ENCODE assay signal across 17 mouse cellular contexts in genomic region chr7:101318848-101319247, GRCm38 (mm10). TPM values are rescaled to one million over a fixed set of nuclear protein-coding genes. Genes with fewer than 3 reads are reported as not detected.
A peak's percentile ranks its signal among the peaks of the same experiment; 100 is the strongest.
DNase-seq lines count a peak whose midpoint lies in the region; ATAC-seq and TF ChIP-seq lines count a peak whose summit lies in the region.
"Had no signal": no experiment of that assay in that cellular context is flagged by ENCODE, and none has a peak within 500 bp of the region (broad histone marks: within the 10 kb centered on the region; RNA-seq: fewer than 3 reads in every experiment).

No protein-coding gene starts in this region.

- ATAC-seq in heart, postnatal 0 days (ENCODE audit: insufficient read depth, low read depth): no peak
- ATAC-seq in common myeloid progenitor, adult 5-6 weeks (replicated peaks; ENCODE audit: low read depth, poor library complexity, severe bottlenecking): 0 out of 2 replicates have a peak, but pooled peaks have one; percentile 6
- peak; percentile 45 for ATAC-seq in liver, embryonic 13.5 days (ENCODE audit: low read depth)
- ATAC-seq in megakaryocyte-erythroid progenitor cell, adult 5-6 weeks (replicated peaks; ENCODE audit: low FRiP score, low TSS enrichment, poor library complexity, severe bottlenecking): peak; percentile 46
- ATAC-seq in hindbrain, embryonic 13.5 days (ENCODE audit: low FRiP score): no peak
- ATAC-seq: forebrain, embryonic 13.5 days had no signal

- H3K9me3 ChIP-seq in heart, postnatal 0 days (replicated peaks; ENCODE audit: control insufficient read depth, low read length): no peaks in the 10 kb centered on the region
- no peaks in the 10 kb centered on the region for H3K9me3 ChIP-seq in liver, embryonic 13.5 days (replicated peaks)
- H3K9me3 ChIP-seq in hindbrain, embryonic 13.5 days: no peaks in the 10 kb centered on the region
- H3K9me3 ChIP-seq: forebrain, embryonic 13.5 days; midbrain, embryonic 10.5 days; neural tube, embryonic 13.5 days had no signal

- no peak overlapping the region for H3K27ac ChIP-seq in heart, postnatal 0 days (ENCODE audit: low read depth)
- H3K27ac ChIP-seq in liver, embryonic 13.5 days: peak overlapping the region; percentile 91
- H3K27ac ChIP-seq in hindbrain, embryonic 13.5 days: no peak overlapping the region
- H3K27ac ChIP-seq: forebrain, embryonic 13.5 days; midbrain, embryonic 10.5 days; neural tube, embryonic 13.5 days had no signal

- TF ChIP-seq EP300 in heart, postnatal 0 days (IDR thresholded peaks at IDR 0.05; ENCODE audit: low read depth): peak; percentile 50; the same call in 1 of the 2 replicates

- TF ChIP-seq CTCF in heart, postnatal 0 days (IDR thresholded peaks at IDR 0.05; ENCODE audit: low read depth): no peak

- no peak overlapping the region for H3K4me2 ChIP-seq in heart, postnatal 0 days (ENCODE audit: low read depth, low read length)
- H3K4me2 ChIP-seq in liver, embryonic 13.5 days: peak overlapping the region; percentile 32
- H3K4me2 ChIP-seq in hindbrain, embryonic 13.5 days: no peak overlapping the region
- H3K4me2 ChIP-seq: forebrain, embryonic 13.5 days; neural tube, embryonic 13.5 days had no signal

- peaks cover 14% of the 10 kb centered on the region; the same call in 1 of the 2 replicates for H3K4me1 ChIP-seq in heart, postnatal 0 days (ENCODE audit: control insufficient read depth, insufficient read depth)
- H3K4me1 ChIP-seq in liver, embryonic 13.5 days (replicated peaks): peaks cover 99% of the 10 kb centered on the region
- H3K4me1 ChIP-seq in hindbrain, embryonic 13.5 days (replicated peaks): peaks cover 26% of the 10 kb centered on the region

- 26% methylated on average over 4 of the region's 4 CpGs for WGBS in heart, postnatal 0 days
- 14% methylated on average over 4 of the region's 4 CpGs for WGBS in liver, embryonic 13.5 days (ENCODE audit: insufficient replicate concordance)
- WGBS in hindbrain, embryonic 13.5 days: 72% methylated on average over 4 of the region's 4 CpGs

- H3K9ac ChIP-seq in heart, postnatal 0 days (replicated peaks; ENCODE audit: low read depth, low read length): no peak overlapping the region
- H3K9ac ChIP-seq in liver, embryonic 13.5 days: peak overlapping the region; percentile 40
- no peak overlapping the region for H3K9ac ChIP-seq in hindbrain, embryonic 13.5 days
- H3K9ac ChIP-seq: forebrain, embryonic 13.5 days; neural tube, embryonic 13.5 days had no signal

- peaks cover 14% of the 10 kb centered on the region for H3K27me3 ChIP-seq in heart, postnatal 0 days (ENCODE audit: control insufficient read depth, insufficient read depth, low read length)
- H3K27me3 ChIP-seq in liver, embryonic 13.5 days: no peaks in the 10 kb centered on the region
- H3K27me3 ChIP-seq in hindbrain, embryonic 13.5 days: peaks cover 45% of the 10 kb centered on the region

- H3K4me3 ChIP-seq in heart, postnatal 0 days (ENCODE audit: low read depth, low read length): no peak overlapping the region
- no peak overlapping the region for H3K4me3 ChIP-seq in liver, embryonic 13.5 days (replicated peaks)
- no peak overlapping the region for H3K4me3 ChIP-seq in hindbrain, embryonic 13.5 days
- H3K4me3 ChIP-seq: forebrain, embryonic 13.5 days; midbrain, embryonic 10.5 days; neural tube, embryonic 13.5 days had no signal

- DNase-seq in heart, postnatal 0 days (ENCODE audit: low spot score): no peak
- no peak for DNase-seq in heart, adult 9 months (ENCODE audit: low spot score in 2 of 2)
- DNase-seq in liver, embryonic 13.5 days: peak; percentile 57
- no peak for DNase-seq in adrenal gland, postnatal 25 days
- DNase-seq: cerebellum, adult 11 months; gastrocnemius, postnatal 36 days; kidney, adult 2 months; kidney, postnatal 25 days; lung, postnatal 10 days; right cerebral cortex, postnatal 14 days; thymus, adult 18-20 months had no signal

- H3K36me3 ChIP-seq in heart, postnatal 0 days (replicated peaks; ENCODE audit: control insufficient read depth, insufficient read depth, low read length): no peaks in the 10 kb centered on the region
- H3K36me3 ChIP-seq in liver, embryonic 13.5 days: no peaks in the 10 kb centered on the region
- no peaks in the 10 kb centered on the region for H3K36me3 ChIP-seq in hindbrain, embryonic 13.5 days
- H3K36me3 ChIP-seq: midbrain, embryonic 10.5 days; neural tube, embryonic 13.5 days had no signal

RNA-seq across cellular contexts. Expression of gene Stard10, which starts 2.0 kb away (rescaled TPM):
- 62.6 and 76.7 TPM in 2 replicates for total RNA-seq in heart, postnatal 0 days (2014; rRNA removed; ENCODE audit: low replicate concordance)
- polyA plus RNA-seq in heart, postnatal 0 days (2015; fragmentation: Nextera tagmentation; extraction: Ambion mirVana): 45.9 and 53.6 TPM in 2 replicates
- 66.4 and 70.4 TPM in 2 replicates for total RNA-seq in common myeloid progenitor, adult 5-6 weeks (2017)
- polyA plus RNA-seq in liver, embryonic 13.5 days (2015; fragmentation: Nextera tagmentation; extraction: Ambion mirVana): 78.5 and 81.3 TPM in 2 replicates
- 257 and 310 TPM in 2 replicates for total RNA-seq in megakaryocyte-erythroid progenitor cell, adult 5-6 weeks (2014; fragmentation: Nextera tagmentation)
- total RNA-seq in megakaryocyte-erythroid progenitor cell, adult 5-6 weeks (2017): 103 and 198 TPM in 2 replicates
- total RNA-seq in adrenal gland, postnatal 25 days (2021): 19.8 and 24.9 TPM in 2 replicates
- 9.7 and 10.0 TPM in 2 replicates for polyA plus RNA-seq in hindbrain, embryonic 13.5 days (2015; fragmentation: Nextera tagmentation; extraction: Ambion mirVana)

RNA-seq across cellular contexts. Expression of gene Atg16l2, which starts 16.8 kb away (rescaled TPM):
- 67.1 and 93.8 TPM in 2 replicates for total RNA-seq in heart, postnatal 0 days (2014; rRNA removed; ENCODE audit: low replicate concordance)
- 15.9 and 20.5 TPM in 2 replicates for polyA plus RNA-seq in heart, postnatal 0 days (2015; fragmentation: Nextera tagmentation; extraction: Ambion mirVana)
- total RNA-seq in common myeloid progenitor, adult 5-6 weeks (2017): 8.9 and 11.3 TPM in 2 replicates
- polyA plus RNA-seq in liver, embryonic 13.5 days (2015; fragmentation: Nextera tagmentation; extraction: Ambion mirVana): 4.2 and 4.9 TPM in 2 replicates
- 6.1 and 15.3 TPM in 2 replicates for total RNA-seq in megakaryocyte-erythroid progenitor cell, adult 5-6 weeks (2014; fragmentation: Nextera tagmentation)
- total RNA-seq in megakaryocyte-erythroid progenitor cell, adult 5-6 weeks (2017): 0.70 and 1.6 TPM in 2 replicates
- 23.5 and 26.7 TPM in 2 replicates for total RNA-seq in adrenal gland, postnatal 25 days (2021)
- 17.5 and 20.8 TPM in 2 replicates for polyA plus RNA-seq in hindbrain, embryonic 13.5 days (2015; fragmentation: Nextera tagmentation; extraction: Ambion mirVana)

RNA-seq across cellular contexts. Expression of gene Arap1, which starts 29.0 kb away (rescaled TPM):
- total RNA-seq in heart, postnatal 0 days (2014; rRNA removed; ENCODE audit: low replicate concordance): 36.2 and 101 TPM in 2 replicates
- 18.6 and 19.8 TPM in 2 replicates for polyA plus RNA-seq in heart, postnatal 0 days (2015; fragmentation: Nextera tagmentation; extraction: Ambion mirVana)
- 97.4 and 98.9 TPM in 2 replicates for total RNA-seq in common myeloid progenitor, adult 5-6 weeks (2017)
- polyA plus RNA-seq in liver, embryonic 13.5 days (2015; fragmentation: Nextera tagmentation; extraction: Ambion mirVana): 13.1 and 14.8 TPM in 2 replicates
- 68.9 and 88.4 TPM in 2 replicates for total RNA-seq in megakaryocyte-erythroid progenitor cell, adult 5-6 weeks (2014; fragmentation: Nextera tagmentation)
- total RNA-seq in megakaryocyte-erythroid progenitor cell, adult 5-6 weeks (2017): 20.1 and 31.0 TPM in 2 replicates
- total RNA-seq in adrenal gland, postnatal 25 days (2021): 26.8 and 40.2 TPM in 2 replicates
- 7.6 and 11.6 TPM in 2 replicates for polyA plus RNA-seq in hindbrain, embryonic 13.5 days (2015; fragmentation: Nextera tagmentation; extraction: Ambion mirVana)

Comparison
In these comparisons a context has a peak if more than half of its experiments do, and no peak if none do; other contexts are left out.
1. ATAC-seq: peak in common myeloid progenitor, adult 5-6 weeks (single experiment), liver, embryonic 13.5 days (single experiment) and megakaryocyte-erythroid progenitor cell, adult 5-6 weeks (single experiment); none in heart, postnatal 0 days (single experiment) and hindbrain, embryonic 13.5 days (single experiment).